Mouse (Mus musculus): Measurements from ENCODE around the gene Nsl1. TPM values are rescaled to one million over a fixed set of nuclear protein-coding genes. Genes with fewer than 3 reads are reported as not detected.

Gene Nsl1
- total RNA-seq, 1 experiment: 24.3 TPM

DNA sequence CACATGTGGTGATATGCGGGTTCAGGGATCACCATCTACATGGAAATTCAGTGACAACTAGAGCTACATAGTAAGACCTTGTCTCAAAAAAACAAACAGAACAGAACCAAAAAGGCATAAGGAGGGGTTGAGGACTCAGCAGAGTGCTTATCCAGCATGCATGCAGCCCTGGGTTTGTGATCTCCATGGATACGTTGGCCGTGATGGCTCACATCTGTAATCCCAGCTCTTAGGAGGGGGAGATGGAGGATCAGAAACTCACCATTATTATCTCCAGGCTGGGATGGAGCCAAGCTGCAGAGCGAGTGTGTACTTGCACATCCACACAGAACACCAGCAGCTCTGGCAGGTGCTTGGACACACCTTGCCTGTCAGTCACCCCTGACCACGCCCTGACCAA, 69.4 kb downstream of the Nsl1 start:
- H3K9me3 ChIP-seq (ENCODE audit: control insufficient read depth, insufficient read depth, low read depth, low read length): no peaks in the 10 kb centered on the region
- H3K4me1 ChIP-seq (ENCODE audit: control insufficient read depth in 2 of 2, insufficient read depth in 2 of 2, low read length in 2 of 2, poor library complexity in 1 of 2): 0 out of 4 replicates have a peak, but pooled peaks cover 0 to 2% of the 10 kb centered on the region in 2 experiments
- no peak overlapping the region for H3K9ac ChIP-seq (ENCODE audit: insufficient read depth, low read depth, low read length, poor library complexity, severe bottlenecking)
- no peak for DNase-seq (ENCODE audit: low read depth, low spot score)
- in situ Hi-C loops (cut with MboI; ENCODE audit: low sequenced_read_pairs in 2 of 2, unreplicated experiment in 2 of 2): no loop called here
- TF ChIP-seq MAFK (IDR thresholded peaks at IDR 0.05; ENCODE audit: insufficient read depth, low read depth, low read length) (no peak), ZC3H11A (IDR thresholded peaks at IDR 0.05; ENCODE audit: borderline replicate concordance, low read depth, low read length) (no peak), CHD2 (IDR thresholded peaks at IDR 0.05; ENCODE audit: low read depth, low read length) (no peak), HCFC1 (IDR thresholded peaks at IDR 0.05; ENCODE audit: borderline replicate concordance, insufficient read depth, low read length) (no peak), ZNF384 (IDR thresholded peaks at IDR 0.05; ENCODE audit: low read depth, low read length) (no peak)
- no peak overlapping the region for H3K27ac ChIP-seq (ENCODE audit: insufficient read depth, low read depth, low read length, poor library complexity, severe bottlenecking)
- H3K36me3 ChIP-seq (ENCODE audit: control insufficient read depth, insufficient read depth, low read length, poor library complexity, severe bottlenecking): no peaks in the 10 kb centered on the region
- H3K4me3 ChIP-seq (ENCODE audit: insufficient read depth in 1 of 2, low read depth in 1 of 2, low read length in 2 of 2, poor library complexity in 1 of 2, severe bottlenecking in 1 of 2): no peak overlapping the region

DNA sequence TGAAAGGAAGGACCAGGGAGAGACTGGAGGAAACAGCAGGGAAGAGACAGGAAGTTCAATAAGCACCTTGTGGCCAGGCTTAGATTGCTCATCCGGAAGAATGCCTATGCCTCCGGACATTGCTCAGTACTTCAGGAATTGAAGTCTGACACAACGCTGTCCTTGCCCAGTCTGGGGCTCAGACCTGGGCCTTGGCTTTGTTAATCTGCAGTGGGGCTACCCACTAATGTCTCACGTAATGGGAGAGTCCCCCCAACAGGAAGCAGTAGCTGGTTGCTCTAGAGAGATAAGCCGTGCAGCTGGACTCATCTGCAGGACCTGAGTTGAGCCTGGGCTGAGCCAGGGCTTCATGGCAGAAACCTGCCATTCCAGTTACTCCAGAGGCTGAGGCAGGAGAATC, 70.1 kb downstream of the Nsl1 start:
- Histone ChIP-seq H3K4me1 (ENCODE audit: control insufficient read depth in 2 of 2, insufficient read depth in 2 of 2, low read length in 2 of 2, poor library complexity in 1 of 2) (0 out of 4 replicates have a peak, but pooled peaks cover 0 to 2% of the 10 kb centered on the region in 2 experiments), H3K9me3 (ENCODE audit: control insufficient read depth, insufficient read depth, low read depth, low read length) (no peaks in the 10 kb centered on the region), H3K9ac (ENCODE audit: insufficient read depth, low read depth, low read length, poor library complexity, severe bottlenecking) (no peak overlapping the region), H3K36me3 (ENCODE audit: control insufficient read depth, insufficient read depth, low read length, poor library complexity, severe bottlenecking) (no peaks in the 10 kb centered on the region), H3K27ac (ENCODE audit: insufficient read depth, low read depth, low read length, poor library complexity, severe bottlenecking) (no peak overlapping the region), H3K4me3 (ENCODE audit: insufficient read depth in 1 of 2, low read depth in 1 of 2, low read length in 2 of 2, poor library complexity in 1 of 2, severe bottlenecking in 1 of 2) (no peak overlapping the region)
- in situ Hi-C loops (cut with MboI; ENCODE audit: low sequenced_read_pairs in 2 of 2, unreplicated experiment in 2 of 2): no loop called here
- TF ChIP-seq MAFK (IDR thresholded peaks at IDR 0.05; ENCODE audit: insufficient read depth, low read depth, low read length): no peak
- TF ChIP-seq HCFC1 (IDR thresholded peaks at IDR 0.05; ENCODE audit: borderline replicate concordance, insufficient read depth, low read length): no peak
- no peak for TF ChIP-seq ZC3H11A (IDR thresholded peaks at IDR 0.05; ENCODE audit: borderline replicate concordance, low read depth, low read length)
- no peak for TF ChIP-seq ZNF384 (IDR thresholded peaks at IDR 0.05; ENCODE audit: low read depth, low read length)
- TF ChIP-seq CHD2 (IDR thresholded peaks at IDR 0.05; ENCODE audit: low read depth, low read length): no peak
- DNase-seq (ENCODE audit: low read depth, low spot score): no peak

- no peak for DNase-seq (ENCODE audit: low read depth, low spot score)
- no peak overlapping the region for H3K9ac ChIP-seq (ENCODE audit: insufficient read depth, low read depth, low read length, poor library complexity, severe bottlenecking)
- no peaks in the 10 kb centered on the region for H3K9me3 ChIP-seq (ENCODE audit: control insufficient read depth, insufficient read depth, low read depth, low read length)
- H3K4me1 ChIP-seq (ENCODE audit: control insufficient read depth in 2 of 2, insufficient read depth in 2 of 2, low read length in 2 of 2, poor library complexity in 1 of 2): peaks cover 0 to 4% of the 10 kb centered on the region in 2 experiments; a peak in 1 of 4 replicates
- TF ChIP-seq CHD2 (IDR thresholded peaks at IDR 0.05; ENCODE audit: low read depth, low read length): no peak
- TF ChIP-seq MAFK (IDR thresholded peaks at IDR 0.05; ENCODE audit: insufficient read depth, low read depth, low read length): no peak
- no peak for TF ChIP-seq HCFC1 (IDR thresholded peaks at IDR 0.05; ENCODE audit: borderline replicate concordance, insufficient read depth, low read length)
- TF ChIP-seq ZNF384 (IDR thresholded peaks at IDR 0.05; ENCODE audit: low read depth, low read length): no peak
- TF ChIP-seq ZC3H11A (IDR thresholded peaks at IDR 0.05; ENCODE audit: borderline replicate concordance, low read depth, low read length): no peak
- no peak overlapping the region for H3K27ac ChIP-seq (ENCODE audit: insufficient read depth, low read depth, low read length, poor library complexity, severe bottlenecking)
- H3K4me3 ChIP-seq (ENCODE audit: insufficient read depth in 1 of 2, low read depth in 1 of 2, low read length in 2 of 2, poor library complexity in 1 of 2, severe bottlenecking in 1 of 2): no peak overlapping the region
- in situ Hi-C loops (cut with MboI; ENCODE audit: low sequenced_read_pairs in 2 of 2, unreplicated experiment in 2 of 2): no loop called here
- H3K36me3 ChIP-seq (ENCODE audit: control insufficient read depth, insufficient read depth, low read length, poor library complexity, severe bottlenecking): no peaks in the 10 kb centered on the region
Observed at GRCm38 (mm10) chr1:191135406-191135805, 72.6 kb downstream of the Nsl1 start.

Other genes with a start within 250 kb of the Nsl1 start
- gene Rps6kc1, start 151.2 kb upstream of the Nsl1 start, total RNA-seq (2012; rRNA removed): 19.3 and 24.6 TPM in 2 replicates
- gene Angel2, start 137.9 kb upstream of the Nsl1 start, total RNA-seq (2012; rRNA removed): 21.6 and 21.9 TPM in 2 replicates
- 2.2 and 2.6 TPM in 2 replicates for gene Vash2, start 83.7 kb upstream of the Nsl1 start, total RNA-seq (2012; rRNA removed)
- gene Flvcr1, start 36.9 kb upstream of the Nsl1 start, total RNA-seq (2012; rRNA removed): 20.5 and 23.5 TPM in 2 replicates
- gene Spata45, start 26.4 kb upstream of the Nsl1 start, total RNA-seq (2012; rRNA removed): 4.1 and 4.6 TPM in 2 replicates
- gene Tatdn3, start 80 bp upstream of the Nsl1 start, total RNA-seq (2012; rRNA removed): 11.8 TPM in 2 replicates
- 1.2 and 2.8 TPM in 2 replicates for gene Batf3, start 34.8 kb downstream of the Nsl1 start, total RNA-seq (2012; rRNA removed)
- not detected in 2 replicates for gene Fam71a, start 101.8 kb downstream of the Nsl1 start, total RNA-seq (2012; rRNA removed)
- 5.1 and 8.0 TPM in 2 replicates for gene Atf3, start 155.0 kb downstream of the Nsl1 start, total RNA-seq (2012; rRNA removed)

All from ES-E14 (cell line).